Mouse (Mus musculus): ENCODE measurements around the gene Acvr1b. TPM values are rescaled to one million over a fixed set of nuclear protein-coding genes. Genes with fewer than 3 reads are reported as not detected.
A peak's percentile ranks its signal among the peaks of the same experiment; 100 is the strongest.

The Acvr1b gene
- polyA plus RNA-seq, 1 experiment from 2014 or later: 28.0 TPM

DNA sequence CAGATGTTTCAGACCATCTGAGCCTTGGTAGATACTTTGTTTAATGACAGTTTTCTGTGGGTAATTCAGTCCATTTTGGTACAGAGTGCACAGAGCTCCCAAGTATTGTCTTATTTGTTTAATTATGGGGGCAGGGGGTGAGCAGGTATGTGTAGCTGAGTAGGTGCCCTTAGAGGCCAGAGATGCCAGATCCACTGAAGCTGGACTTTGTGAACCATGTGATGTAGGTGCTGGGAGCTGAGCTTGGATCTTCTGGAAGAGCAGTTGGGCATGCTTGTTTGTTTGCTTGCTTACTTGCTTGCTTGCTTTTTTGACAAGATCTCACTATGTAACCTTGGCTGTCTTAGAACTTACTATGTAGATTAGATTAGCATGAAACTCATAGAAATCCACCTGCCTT lies 23.1 kb downstream of the Acvr1b start:
- no peaks in the 10 kb centered on the region for H3K27me3 ChIP-seq (ENCODE audit: control insufficient read depth, insufficient read depth, low read length)
- no peaks in the 10 kb centered on the region for H3K9me3 ChIP-seq (ENCODE audit: control insufficient read depth, low read length)
- ATAC-seq (ENCODE audit: low read depth): no peak
- no peak overlapping the region for H3K27ac ChIP-seq (ENCODE audit: low read depth, low read length)
- H3K4me1 ChIP-seq (ENCODE audit: control insufficient read depth, insufficient read depth, low read length): peaks cover 6% of the 10 kb centered on the region; the same call in 1 of the 2 replicates
- no peak overlapping the region for H3K4me3 ChIP-seq (ENCODE audit: low read depth, low read length)
- H3K36me3 ChIP-seq (ENCODE audit: control insufficient read depth, insufficient read depth, low read length): peaks cover 45% of the 10 kb centered on the region
- no peak overlapping the region for H3K4me2 ChIP-seq (ENCODE audit: low read depth, low read length)
- no peak overlapping the region for H3K9ac ChIP-seq (replicated peaks; ENCODE audit: low read depth, low read length)

DNA sequence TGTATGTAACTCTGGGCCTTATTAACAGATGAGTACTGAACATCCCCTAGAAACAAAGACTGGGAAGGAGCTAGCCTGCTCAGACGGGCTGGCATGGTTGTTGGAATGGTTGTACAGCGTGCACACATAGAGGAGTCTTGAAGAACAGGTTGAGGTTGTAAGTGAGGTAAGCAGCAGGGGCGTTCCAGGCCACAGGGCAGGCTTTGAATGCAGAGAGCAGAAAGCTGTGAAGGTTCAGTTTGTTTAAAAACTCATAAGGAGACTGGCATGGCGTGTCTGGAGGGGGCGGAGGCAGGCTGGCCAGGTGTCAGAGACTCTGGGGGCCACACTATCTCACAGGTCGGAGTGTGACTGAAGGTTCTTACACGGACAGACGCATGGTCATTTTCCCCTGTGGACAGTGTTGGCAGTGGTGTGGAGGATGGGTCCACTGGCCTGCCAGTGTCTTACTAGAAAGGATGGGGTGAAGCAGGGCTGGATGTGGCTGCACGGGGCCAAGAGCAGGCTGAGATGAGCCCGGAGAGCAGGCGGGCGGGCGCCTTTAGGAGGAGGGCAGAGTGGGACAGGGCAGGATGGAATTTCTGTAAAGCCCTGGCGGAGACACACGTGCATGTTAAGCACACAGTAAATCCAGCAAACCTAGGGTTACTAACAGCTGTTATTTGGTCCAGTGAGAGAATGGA lies 23.8 kb downstream of the Acvr1b start:
- Histone ChIP-seq H3K4me3 (ENCODE audit: low read depth, low read length) (no peak overlapping the region), H3K27ac (ENCODE audit: low read depth, low read length) (no peak overlapping the region), H3K9me3 (ENCODE audit: control insufficient read depth, low read length) (no peaks in the 10 kb centered on the region), H3K27me3 (ENCODE audit: control insufficient read depth, insufficient read depth, low read length) (no peaks in the 10 kb centered on the region), H3K9ac (replicated peaks; ENCODE audit: low read depth, low read length) (no peak overlapping the region), H3K4me1 (ENCODE audit: control insufficient read depth, insufficient read depth, low read length) (peaks cover under 1% of the 10 kb centered on the region; the same call in 1 of the 2 replicates), H3K36me3 (ENCODE audit: control insufficient read depth, insufficient read depth, low read length) (peaks cover 51% of the 10 kb centered on the region), H3K4me2 (ENCODE audit: low read depth, low read length) (no peak overlapping the region)
- ATAC-seq (ENCODE audit: low read depth): no peak
- WGBS: 89% methylated on average over 15 of the region's 15 CpGs

DNA sequence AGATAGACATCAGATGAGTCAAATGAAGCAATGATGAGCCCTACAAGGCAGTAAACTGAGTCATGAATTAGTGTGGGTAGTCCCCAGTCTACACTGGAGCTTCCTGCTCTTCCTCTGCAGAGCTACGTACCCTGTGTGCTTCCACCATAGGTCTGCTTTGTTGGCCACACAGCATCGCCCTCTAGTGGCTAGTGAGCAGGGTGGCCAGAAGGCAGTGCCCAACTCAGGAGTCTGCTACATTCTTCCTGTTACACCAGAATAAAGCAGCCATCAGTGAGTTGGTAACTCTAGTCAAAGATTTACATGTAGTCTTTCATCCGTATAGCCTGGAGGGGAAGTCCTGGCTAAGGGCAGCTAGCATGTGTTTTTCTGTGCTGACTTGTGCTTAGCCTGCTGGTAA lies 24.4 kb downstream of the Acvr1b start:
- WGBS: 19% methylated on average over 3 of the region's 3 CpGs
- H3K27ac ChIP-seq (ENCODE audit: low read depth, low read length): no peak overlapping the region
- peak; percentile 87 for ATAC-seq (ENCODE audit: low read depth)

DNA sequence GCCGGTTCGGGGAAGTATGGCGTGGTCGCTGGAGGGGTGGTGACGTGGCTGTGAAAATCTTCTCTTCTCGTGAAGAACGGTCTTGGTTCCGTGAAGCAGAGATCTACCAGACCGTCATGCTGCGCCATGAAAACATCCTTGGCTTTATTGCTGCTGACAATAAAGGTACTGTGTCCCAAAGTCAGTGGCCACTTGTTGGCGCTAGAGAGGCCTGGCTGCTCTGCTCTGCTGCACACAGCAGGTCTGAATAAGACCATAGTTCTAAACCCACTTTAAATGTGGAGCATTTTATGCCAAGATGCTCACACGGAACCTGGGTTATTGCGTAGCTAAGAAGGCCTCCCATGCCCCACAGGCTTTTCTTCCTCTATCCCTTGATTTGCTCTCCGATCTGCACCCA lies 25.0 kb downstream of the Acvr1b start:
- 88% methylated on average over 14 of the region's 14 CpGs for WGBS
- no peak overlapping the region for H3K27ac ChIP-seq (ENCODE audit: low read depth, low read length)

More for the DNA sequence above, 24.4 kb downstream of the Acvr1b start:
- H3K9ac ChIP-seq (replicated peaks; ENCODE audit: low read depth, low read length): no peak overlapping the region
- no peaks in the 10 kb centered on the region for H3K9me3 ChIP-seq (ENCODE audit: control insufficient read depth, low read length)
- no peak overlapping the region for H3K4me2 ChIP-seq (ENCODE audit: low read depth, low read length)
- peaks cover 57% of the 10 kb centered on the region for H3K36me3 ChIP-seq (ENCODE audit: control insufficient read depth, insufficient read depth, low read length)
- H3K4me3 ChIP-seq (ENCODE audit: low read depth, low read length): no peak overlapping the region
- H3K4me1 ChIP-seq (ENCODE audit: control insufficient read depth, insufficient read depth, low read length): no peaks in the 10 kb centered on the region
- H3K27me3 ChIP-seq (ENCODE audit: control insufficient read depth, insufficient read depth, low read length): no peaks in the 10 kb centered on the region

DNA sequence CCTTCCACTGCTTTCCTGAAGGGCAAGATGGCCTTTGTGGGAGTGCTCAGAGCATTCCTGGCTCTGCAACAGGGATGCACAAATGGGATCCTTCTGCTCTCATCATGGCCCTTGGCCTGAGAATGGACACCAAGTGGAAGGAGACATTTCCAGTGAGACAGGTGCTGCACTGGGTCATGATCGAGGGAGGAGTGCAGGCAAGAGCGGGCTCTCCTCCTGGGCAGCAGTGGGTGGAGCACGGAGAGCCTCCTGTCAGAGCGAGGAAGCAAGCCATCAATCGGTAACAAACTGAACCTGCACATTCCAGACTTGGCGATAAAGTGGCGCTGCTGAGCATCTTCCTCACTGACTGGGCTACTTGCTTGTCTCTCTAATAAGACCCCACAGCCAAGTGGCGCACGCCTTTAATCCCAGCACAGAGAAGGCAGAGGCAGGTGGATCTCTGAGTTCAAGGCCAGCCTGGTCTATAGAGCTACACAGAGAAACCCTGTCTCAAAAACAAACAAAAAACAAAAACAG lies 27.0 kb downstream of the Acvr1b start:
- H3K9me3 ChIP-seq (ENCODE audit: control insufficient read depth, low read length): no peaks in the 10 kb centered on the region
- H3K9ac ChIP-seq (replicated peaks; ENCODE audit: low read depth, low read length): no peak overlapping the region
- H3K4me3 ChIP-seq (ENCODE audit: low read depth, low read length): no peak overlapping the region
- H3K27ac ChIP-seq (ENCODE audit: low read depth, low read length): no peak overlapping the region
- no peaks in the 10 kb centered on the region for H3K4me1 ChIP-seq (ENCODE audit: control insufficient read depth, insufficient read depth, low read length)
- ATAC-seq (ENCODE audit: low read depth): no peak
- no peak overlapping the region for H3K4me2 ChIP-seq (ENCODE audit: low read depth, low read length)
- H3K27me3 ChIP-seq (ENCODE audit: control insufficient read depth, insufficient read depth, low read length): no peaks in the 10 kb centered on the region
- H3K36me3 ChIP-seq (ENCODE audit: control insufficient read depth, insufficient read depth, low read length): peaks cover 55% of the 10 kb centered on the region
- WGBS: 99% methylated on average over 9 of the region's 9 CpGs

More for the DNA sequence above, 25.0 kb downstream of the Acvr1b start:
- ATAC-seq (ENCODE audit: low read depth): no peak
- H3K4me3 ChIP-seq (ENCODE audit: low read depth, low read length): no peak overlapping the region
- no peak overlapping the region for H3K4me2 ChIP-seq (ENCODE audit: low read depth, low read length)
- no peaks in the 10 kb centered on the region for H3K4me1 ChIP-seq (ENCODE audit: control insufficient read depth, insufficient read depth, low read length)
- H3K9me3 ChIP-seq (ENCODE audit: control insufficient read depth, low read length): no peaks in the 10 kb centered on the region
- H3K9ac ChIP-seq (replicated peaks; ENCODE audit: low read depth, low read length): no peak overlapping the region
- peaks cover 63% of the 10 kb centered on the region for H3K36me3 ChIP-seq (ENCODE audit: control insufficient read depth, insufficient read depth, low read length)
- H3K27me3 ChIP-seq (ENCODE audit: control insufficient read depth, insufficient read depth, low read length): no peaks in the 10 kb centered on the region

GRCm38 (mm10) chr15:101201414-101201813 lies 27.5 kb downstream of the Acvr1b start:
- 99% methylated on average over 3 of the region's 3 CpGs for WGBS
- H3K4me1 ChIP-seq (ENCODE audit: control insufficient read depth, insufficient read depth, low read length): no peaks in the 10 kb centered on the region
- H3K27ac ChIP-seq (ENCODE audit: low read depth, low read length): no peak overlapping the region
- no peak for ATAC-seq (ENCODE audit: low read depth)
- H3K4me2 ChIP-seq (ENCODE audit: low read depth, low read length): no peak overlapping the region
- peaks cover 55% of the 10 kb centered on the region for H3K36me3 ChIP-seq (ENCODE audit: control insufficient read depth, insufficient read depth, low read length)
- H3K4me3 ChIP-seq (ENCODE audit: low read depth, low read length): no peak overlapping the region
- no peak overlapping the region for H3K9ac ChIP-seq (replicated peaks; ENCODE audit: low read depth, low read length)
- H3K9me3 ChIP-seq (ENCODE audit: control insufficient read depth, low read length): no peaks in the 10 kb centered on the region
- H3K27me3 ChIP-seq (ENCODE audit: control insufficient read depth, insufficient read depth, low read length): no peaks in the 10 kb centered on the region

GRCm38 (mm10) chr15:101203673-101204072 lies 29.8 kb downstream of the Acvr1b start:
- no peaks in the 10 kb centered on the region for H3K4me1 ChIP-seq (ENCODE audit: control insufficient read depth, insufficient read depth, low read length)
- H3K4me3 ChIP-seq (ENCODE audit: low read depth, low read length): no peak overlapping the region
- no peak overlapping the region for H3K27ac ChIP-seq (ENCODE audit: low read depth, low read length)
- WGBS: 86% methylated on average over 4 of the region's 4 CpGs
- H3K9ac ChIP-seq (replicated peaks; ENCODE audit: low read depth, low read length): no peak overlapping the region
- no peaks in the 10 kb centered on the region for H3K27me3 ChIP-seq (ENCODE audit: control insufficient read depth, insufficient read depth, low read length)
- no peaks in the 10 kb centered on the region for H3K9me3 ChIP-seq (ENCODE audit: control insufficient read depth, low read length)
- peaks cover 60% of the 10 kb centered on the region for H3K36me3 ChIP-seq (ENCODE audit: control insufficient read depth, insufficient read depth, low read length)
- no peak for ATAC-seq (ENCODE audit: low read depth)
- H3K4me2 ChIP-seq (ENCODE audit: low read depth, low read length): no peak overlapping the region

DNA sequence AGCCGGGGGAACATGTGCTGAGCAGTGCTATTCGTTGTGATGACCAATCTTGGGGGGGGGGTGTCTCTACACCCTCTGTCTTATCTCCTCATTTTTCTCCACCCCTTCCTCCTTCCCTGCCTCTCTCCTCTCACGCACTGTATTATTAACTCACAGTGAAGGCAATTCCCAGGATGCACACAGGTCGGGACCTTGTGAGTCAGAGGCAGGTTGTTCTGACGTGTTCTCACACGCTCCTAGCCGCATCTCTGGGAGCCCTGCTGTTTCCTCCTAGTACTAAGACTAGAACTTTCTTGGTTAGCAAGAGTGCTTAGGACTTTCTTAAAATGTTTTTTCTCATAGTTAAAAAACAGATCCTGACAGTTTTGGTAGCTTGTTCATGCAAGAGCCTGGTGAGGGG lies 30.9 kb downstream of the Acvr1b start:
- Histone ChIP-seq H3K9ac (replicated peaks; ENCODE audit: low read depth, low read length) (no peak overlapping the region), H3K27ac (ENCODE audit: low read depth, low read length) (no peak overlapping the region), H3K9me3 (ENCODE audit: control insufficient read depth, low read length) (no peaks in the 10 kb centered on the region), H3K4me2 (ENCODE audit: low read depth, low read length) (no peak overlapping the region), H3K36me3 (ENCODE audit: control insufficient read depth, insufficient read depth, low read length) (peaks cover 60% of the 10 kb centered on the region), H3K4me1 (ENCODE audit: control insufficient read depth, insufficient read depth, low read length) (no peaks in the 10 kb centered on the region), H3K27me3 (ENCODE audit: control insufficient read depth, insufficient read depth, low read length) (no peaks in the 10 kb centered on the region), H3K4me3 (ENCODE audit: low read depth, low read length) (no peak overlapping the region)
- ATAC-seq (ENCODE audit: low read depth): no peak
- 88% methylated on average over 7 of the region's 7 CpGs for WGBS

DNA sequence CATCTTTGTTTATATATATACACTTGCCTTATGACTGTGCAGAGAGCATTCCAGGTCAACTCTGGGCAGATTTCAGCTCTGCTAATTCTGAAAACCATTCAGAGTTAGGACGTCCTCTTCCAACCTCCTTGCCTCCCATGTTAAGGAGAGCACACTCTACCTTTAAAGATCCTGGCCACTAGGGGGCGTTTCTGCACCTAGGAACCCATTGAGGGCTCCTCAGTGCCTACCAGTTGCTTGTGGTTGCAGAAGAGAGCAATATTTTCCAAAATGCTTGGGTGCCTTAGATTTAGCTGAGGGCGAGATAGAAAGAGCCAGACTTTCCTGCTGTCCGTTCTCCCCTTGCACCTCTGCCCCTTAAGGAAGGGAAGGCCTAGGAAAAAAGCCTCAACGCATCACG lies 36.4 kb downstream of the Acvr1b start:
- H3K27me3 ChIP-seq (ENCODE audit: control insufficient read depth, insufficient read depth, low read length): no peaks in the 10 kb centered on the region
- no peaks in the 10 kb centered on the region for H3K4me1 ChIP-seq (ENCODE audit: control insufficient read depth, insufficient read depth, low read length)
- H3K36me3 ChIP-seq (ENCODE audit: control insufficient read depth, insufficient read depth, low read length): peaks cover 46% of the 10 kb centered on the region
- peak; percentile 41; the same call in 1 of the 2 replicates for ATAC-seq (ENCODE audit: low read depth)
- no peaks in the 10 kb centered on the region for H3K9me3 ChIP-seq (ENCODE audit: control insufficient read depth, low read length)
- H3K27ac ChIP-seq (ENCODE audit: low read depth, low read length): no peak overlapping the region
- H3K9ac ChIP-seq (replicated peaks; ENCODE audit: low read depth, low read length): no peak overlapping the region
- no peak overlapping the region for H3K4me2 ChIP-seq (ENCODE audit: low read depth, low read length)
- WGBS: 61% methylated on average over 6 of the region's 6 CpGs
- no peak overlapping the region for H3K4me3 ChIP-seq (ENCODE audit: low read depth, low read length)
